Mouse (Mus musculus) liver, adult (tissue): ENCODE measurements at regions not wholly inside any gene's neighbourhood (a gene's known extent, or its start where the extent isn't known, plus 50 kb on each side); places are given as distances from the start of the nearest gene placed in this dataset.

Experiments used
- GATA4 ChIP-seq: IDR thresholded peaks from 2 replicates; pipeline ENCODE4 v1.6.1; 2014; ENCODE audit warnings: mild to moderate bottlenecking, low read length; ENCODE audit not compliant: insufficient replicate concordance

DNA sequence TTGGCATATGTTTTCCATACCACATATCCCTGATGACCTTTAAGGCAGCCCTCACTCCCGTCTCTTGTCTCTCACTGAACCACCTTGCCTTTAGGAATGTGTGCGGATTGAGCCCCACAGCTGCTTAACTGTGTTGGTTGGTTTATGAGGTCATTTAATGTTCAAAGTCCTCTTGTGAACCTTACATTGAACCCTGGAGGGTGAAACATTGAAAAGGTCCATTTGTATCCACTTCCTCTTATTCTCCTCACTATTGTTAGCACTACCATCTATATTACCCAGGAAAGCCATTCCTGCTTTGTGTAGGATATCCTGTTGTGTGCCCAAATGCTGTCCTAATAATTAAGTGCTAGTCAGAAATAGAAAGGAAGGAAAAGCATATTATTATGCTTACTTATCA is 336.2 kb upstream of the A1bg start:
- no peak for TF ChIP-seq GATA4

DNA sequence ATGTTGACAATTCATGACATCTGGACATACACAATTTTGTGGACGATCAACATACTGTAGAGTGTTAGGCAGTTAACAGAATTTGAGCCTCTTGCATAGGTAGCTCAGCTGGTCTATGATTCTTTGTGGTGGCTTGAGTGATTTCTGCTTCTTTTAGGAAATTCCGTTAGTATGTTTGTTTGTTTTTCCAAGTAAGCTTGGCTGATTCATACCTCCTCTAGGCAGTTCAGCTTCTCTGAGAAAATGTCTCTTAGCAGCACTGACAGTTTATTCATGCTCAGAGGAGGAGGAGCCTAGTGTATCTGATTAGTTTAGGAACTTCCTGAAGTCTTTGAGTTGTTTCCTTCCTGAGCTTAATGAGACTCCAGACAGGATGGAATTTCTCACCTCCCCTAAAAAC is 321.7 kb upstream of the A1bg start:
- no peak for TF ChIP-seq GATA4

DNA sequence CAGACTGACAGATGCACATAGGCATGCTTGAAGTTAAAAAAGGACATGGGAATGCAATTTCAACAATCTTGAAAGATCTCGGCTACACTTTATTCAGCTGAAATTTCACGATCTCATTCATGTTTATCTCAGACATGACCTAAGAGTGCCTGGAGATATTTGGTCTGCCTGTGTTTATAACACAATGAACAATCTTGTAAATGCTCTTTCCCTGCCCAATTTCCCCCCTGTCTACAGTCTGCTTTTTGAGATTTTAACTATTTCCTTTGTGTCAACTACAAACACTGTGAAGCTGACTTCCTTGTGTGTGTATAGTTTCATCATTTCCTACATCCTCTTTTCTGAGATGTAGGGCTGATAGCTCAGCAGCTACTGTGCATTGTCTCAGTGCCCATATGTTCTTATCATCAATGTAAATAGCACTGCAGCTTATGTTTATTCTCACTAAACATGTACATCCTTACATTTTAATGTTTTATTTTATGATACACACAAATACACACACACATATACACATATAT is 319.4 kb upstream of the A1bg start:
- TF ChIP-seq GATA4 = no peak

DNA sequence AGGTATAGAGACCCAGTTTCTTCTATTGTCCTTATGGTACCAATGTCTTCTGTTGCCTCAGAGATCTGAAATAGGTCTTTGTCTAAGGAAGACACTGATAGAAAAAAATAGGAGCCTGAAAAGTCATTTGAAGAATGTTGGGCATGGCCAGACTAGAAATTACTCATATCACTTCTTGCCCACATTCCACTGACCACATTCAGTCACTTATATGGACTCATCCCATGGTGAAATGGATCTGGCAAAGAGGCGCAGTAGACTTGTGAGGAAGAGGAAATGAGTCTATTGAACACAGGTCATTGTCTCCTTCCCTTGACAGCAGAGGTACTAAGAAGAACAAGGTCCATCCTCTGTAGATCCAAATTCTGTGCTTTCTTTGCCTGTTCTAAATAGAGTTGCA is 318.9 kb upstream of the A1bg start:
- TF ChIP-seq GATA4 = no peak

DNA sequence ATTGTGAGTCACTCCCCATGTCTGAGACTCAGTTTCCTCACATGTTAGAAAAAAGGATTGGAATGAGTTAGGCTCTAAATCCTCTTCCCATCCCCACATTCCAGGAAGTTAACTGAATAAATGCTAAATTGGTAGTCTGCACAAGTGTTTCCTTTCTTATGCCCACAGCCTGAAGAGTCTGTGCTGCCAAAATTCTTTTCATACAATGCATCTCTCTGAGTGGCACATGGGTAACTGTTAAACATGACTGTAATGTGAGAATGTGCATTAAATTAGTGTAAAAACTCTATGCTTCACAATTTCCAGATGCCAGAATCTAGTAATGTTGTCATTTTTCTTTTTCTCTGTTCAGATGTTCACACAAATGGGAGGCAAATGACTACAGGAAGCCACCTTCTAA is 317.5 kb upstream of the A1bg start:
- TF ChIP-seq GATA4 = no peak

DNA sequence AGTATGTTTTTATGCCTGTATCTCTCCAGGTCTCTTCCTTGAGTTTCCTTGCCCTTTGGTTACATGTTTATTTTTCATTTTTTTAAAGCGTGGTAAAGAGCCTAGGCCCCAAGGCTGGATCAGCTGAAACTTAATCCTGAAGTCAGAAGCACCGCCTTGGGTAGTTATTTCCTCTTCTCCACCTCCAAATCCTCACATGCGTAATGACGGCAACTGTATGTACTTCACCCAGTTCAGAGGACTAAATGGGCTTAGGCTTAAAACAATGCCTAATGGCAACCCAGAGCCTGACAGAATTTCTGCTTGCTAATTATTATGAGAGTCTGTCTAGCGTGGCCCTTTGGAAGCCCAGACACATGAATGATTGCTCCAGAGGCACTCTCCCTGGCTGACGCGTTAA is 316.6 kb upstream of the A1bg start:
- no peak for TF ChIP-seq GATA4

DNA sequence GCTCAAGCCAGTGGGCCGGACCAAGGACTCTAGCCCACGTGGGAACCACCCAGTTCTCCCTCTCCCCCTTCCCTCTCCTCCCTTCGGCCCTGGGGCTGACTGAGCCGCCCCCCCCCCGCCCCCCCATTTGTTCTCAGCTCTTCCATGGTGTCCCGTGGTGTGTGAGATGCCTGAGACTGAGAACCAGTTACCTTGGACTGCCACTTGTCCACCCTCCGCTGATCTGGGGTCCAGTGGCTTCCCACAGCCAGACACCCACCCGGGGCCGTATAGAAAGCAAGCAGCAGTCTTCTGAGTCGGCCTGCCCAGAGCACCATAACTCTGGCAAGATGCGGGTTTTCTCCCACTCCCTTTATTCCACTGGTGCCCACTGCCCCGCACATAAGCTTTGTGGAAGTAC is 316.2 kb upstream of the A1bg start:
- no peak for TF ChIP-seq GATA4

DNA sequence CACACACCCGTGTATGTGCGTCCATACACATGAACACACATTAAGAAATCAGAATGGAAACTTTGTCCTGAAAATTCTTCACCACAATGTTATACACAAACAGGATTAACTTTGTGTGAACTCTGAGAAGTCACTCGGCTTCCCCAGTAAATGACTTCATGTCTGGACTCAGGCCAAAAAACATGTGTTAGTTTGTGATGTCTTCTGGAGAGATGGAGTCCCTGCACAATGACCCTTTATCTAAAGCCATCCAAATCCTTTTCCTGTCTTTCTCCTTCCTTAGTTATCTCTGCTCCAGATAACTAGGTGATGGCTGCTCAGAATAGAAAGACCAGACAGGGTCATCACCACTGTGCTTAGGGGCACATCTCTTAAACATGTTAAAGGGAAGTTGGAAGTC is 306.8 kb upstream of the A1bg start:
- TF ChIP-seq GATA4 = 0 out of 2 replicates have a peak, but pooled peaks have one; percentile 34

DNA sequence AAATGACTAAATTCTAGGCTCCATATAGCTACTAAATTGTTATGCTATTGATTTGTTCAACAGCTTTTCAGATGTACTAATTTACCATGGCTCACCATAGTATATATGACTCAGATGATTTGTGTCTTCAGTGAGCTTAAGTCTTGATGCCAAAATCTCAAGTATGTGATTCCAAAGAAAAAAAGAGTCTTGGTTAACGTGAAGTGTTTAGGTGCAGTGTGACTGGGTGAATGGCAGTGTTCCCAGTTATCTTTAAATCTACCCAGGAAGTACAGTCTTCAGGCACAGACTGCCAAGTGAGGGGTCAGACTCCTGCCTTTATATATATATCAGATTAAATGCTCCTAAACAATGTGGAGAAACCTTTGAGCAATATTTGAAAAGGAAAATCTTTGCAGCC is 300.1 kb upstream of the A1bg start:
- TF ChIP-seq GATA4 = no peak

DNA sequence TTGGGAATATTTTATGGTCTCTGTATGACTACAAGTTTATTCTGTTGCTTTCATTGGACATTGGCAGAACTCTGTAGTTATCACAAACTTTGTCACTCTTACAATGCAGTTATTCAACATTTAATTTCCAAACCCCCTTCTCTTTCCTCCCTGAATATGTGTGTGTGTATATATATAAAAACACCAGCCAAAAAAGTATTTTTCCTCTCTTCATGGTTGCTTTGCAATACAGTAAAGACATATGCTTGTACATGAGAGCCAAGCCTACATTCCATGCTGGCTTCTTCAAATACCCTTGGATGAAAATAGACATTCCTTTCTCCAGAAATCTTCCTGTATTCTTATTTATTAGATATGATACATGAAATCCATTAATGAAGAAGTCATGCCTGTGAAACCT is 287.3 kb upstream of the A1bg start:
- no peak for TF ChIP-seq GATA4

DNA sequence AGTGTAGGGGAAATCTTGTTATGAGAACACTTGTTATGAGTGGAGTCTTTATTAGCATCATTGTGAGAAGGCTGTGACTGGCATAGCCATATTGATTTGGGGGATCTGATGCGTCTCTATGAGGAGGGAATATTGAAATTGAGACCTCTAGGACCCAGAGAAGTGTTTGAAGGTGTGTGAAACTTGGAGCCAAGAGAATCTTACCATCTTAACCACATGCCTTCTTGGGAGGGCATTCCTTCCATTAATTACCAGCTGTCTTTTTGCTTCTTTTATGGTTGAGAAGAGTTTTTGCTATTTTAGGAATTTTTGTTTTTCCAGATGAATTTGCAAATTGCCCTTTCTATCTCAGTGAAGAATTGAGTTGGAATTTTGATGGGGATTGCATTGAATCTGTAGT is 267.2 kb upstream of the A1bg start:
- TF ChIP-seq GATA4 = no peak

DNA sequence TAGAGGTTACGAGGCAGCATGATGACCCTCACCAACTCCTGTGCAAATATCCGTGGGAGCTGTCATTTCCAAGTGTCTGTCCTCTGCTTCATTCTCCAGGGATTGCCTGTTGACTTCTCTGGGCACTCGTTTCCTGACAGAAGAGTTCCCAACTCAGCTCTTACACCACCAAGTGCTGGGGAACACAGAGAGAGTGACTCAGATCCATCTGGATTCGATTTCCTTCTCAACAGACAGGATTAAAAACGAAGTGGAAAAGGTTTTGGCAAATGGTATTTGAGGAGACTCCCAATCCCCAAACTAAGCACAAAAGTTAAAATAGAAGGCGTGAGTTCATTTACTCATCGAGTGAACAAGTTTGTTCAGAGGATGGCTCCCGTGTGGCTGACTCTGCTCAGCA is 266.7 kb upstream of the A1bg start:
- TF ChIP-seq GATA4 = no peak

DNA sequence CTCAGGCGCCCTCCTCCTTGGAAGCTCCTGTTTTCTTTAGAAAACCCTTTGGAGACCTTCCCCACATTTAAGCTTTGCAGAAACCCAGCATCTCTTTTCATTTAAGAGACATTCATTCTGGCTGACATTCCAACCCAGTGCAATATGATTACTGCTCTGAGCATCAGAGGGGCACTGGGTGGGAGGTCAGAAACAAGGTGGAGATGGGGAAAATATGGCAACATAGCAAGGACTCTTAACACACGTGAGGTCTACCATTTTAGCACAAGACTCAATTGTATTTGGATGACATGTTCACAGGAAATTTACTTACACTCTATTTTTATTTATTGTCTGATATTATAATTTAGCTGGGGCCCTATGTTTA is 261.8 kb upstream of the A1bg start:
- TF ChIP-seq GATA4 = no peak

DNA sequence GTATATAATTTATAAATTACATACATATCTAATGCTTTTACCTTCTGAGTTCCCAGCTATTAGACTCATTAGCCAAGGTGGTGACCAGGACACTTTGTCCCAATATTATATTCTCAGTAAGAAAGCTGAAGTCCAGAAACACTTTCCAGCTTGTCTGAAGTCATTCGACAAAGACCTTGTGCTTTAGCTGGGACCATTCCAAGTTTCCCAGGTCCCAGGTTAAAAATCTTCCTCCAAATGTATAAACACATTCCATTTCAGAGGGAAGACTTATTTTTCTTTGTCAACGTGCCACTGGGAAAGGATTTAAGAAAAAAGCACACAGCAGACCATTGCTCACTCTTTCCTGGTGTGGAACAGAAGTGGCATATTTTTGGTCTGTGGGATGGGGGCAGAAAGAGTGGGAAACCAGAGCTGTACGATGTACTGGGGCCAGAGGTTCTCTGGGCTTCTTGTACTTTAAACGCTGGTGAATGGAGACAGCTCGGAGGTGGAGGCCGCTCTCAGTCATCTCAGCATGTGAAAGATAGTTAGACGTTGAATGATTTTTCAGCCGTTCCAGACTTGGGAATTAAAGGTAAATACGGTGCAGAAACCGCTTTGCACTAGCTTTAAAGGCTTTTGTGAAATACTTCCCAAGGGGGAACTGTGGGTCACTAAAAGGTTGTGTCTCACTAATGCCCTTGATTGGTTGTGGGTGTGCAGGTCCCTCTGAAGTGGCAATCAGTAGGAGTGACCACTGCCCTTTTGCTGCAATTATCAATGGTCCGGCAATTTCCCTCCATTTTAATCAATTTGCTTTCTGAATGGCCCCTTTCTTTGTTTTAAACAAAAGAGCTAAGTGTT is 261.2 kb upstream of the A1bg start:
- TF ChIP-seq GATA4 = no peak

DNA sequence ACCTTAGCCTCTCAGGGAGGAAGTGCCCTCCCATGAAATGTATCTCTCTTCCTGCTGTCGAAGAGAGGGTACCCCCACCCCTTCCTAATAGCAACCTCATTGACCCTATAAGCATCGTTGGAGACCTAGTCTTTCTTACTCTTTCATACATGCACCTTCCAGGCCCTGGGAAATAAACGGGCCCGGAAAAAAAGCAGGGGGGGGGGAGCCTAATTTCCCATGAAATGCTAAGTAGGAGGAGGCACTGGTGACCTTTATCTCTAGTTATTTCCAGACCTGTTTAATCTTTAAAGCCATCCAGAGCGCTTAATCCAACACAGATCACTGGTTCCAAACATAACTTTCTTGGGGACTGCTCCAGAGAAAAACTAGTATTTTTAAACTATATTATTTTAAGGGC is 260.5 kb upstream of the A1bg start:
- no peak for TF ChIP-seq GATA4

DNA sequence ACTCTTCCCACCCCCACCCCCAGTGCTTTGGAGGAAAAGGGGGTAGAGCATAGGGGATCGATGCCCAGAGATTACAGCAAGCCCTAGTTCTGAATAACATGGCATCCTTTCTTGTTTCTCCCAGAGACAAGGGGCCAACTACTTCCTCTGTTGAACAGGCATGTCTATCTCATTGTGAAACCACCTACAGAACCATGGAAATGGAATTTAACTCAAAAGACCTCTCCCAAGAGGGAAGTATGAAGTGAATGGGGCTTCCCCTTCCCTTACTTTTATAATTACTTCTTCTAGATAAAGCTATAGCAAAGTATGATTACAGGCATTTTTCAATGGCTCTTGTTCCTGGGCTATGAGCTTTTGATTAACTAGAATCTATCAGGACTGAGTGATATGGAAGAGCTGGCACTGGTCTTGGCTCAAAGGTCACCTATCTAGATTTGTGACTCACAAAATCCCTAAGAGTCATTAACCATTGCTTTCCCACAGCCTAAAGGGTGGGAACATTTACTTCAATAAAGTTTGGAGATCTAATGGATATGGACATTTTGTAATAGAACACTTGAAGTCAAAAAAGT is 246.1 kb upstream of the A1bg start:
- no peak for TF ChIP-seq GATA4

DNA sequence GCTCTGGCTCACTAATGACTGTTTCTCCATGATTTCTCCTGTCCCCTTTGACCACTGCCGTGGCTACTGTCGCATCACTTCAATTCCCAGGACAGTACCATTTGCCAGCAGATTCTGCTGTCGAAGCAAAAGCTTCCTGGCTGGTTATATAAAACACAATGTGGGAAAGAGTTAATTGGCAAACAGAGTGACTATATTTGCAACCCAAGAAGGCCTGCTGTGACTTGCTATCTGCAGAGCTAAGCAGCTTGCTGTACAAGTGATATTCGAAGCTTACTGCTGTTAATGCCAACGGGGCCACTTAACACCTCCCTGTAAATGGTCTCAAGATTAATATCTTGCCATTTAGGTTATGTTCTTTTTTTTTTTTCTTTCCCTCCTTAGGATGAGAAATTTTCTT is 242.2 kb upstream of the A1bg start:
- TF ChIP-seq GATA4 = no peak
